In genomic region chr1:192861305-192861960, GRCm38 (mm10) we compare ENCODE assay signal across 16 mouse cellular contexts. TPM values are rescaled to one million over a fixed set of nuclear protein-coding genes. Genes with fewer than 3 reads are reported as not detected.
DNase-seq lines count a peak whose midpoint lies in the region; ATAC-seq and TF ChIP-seq lines count a peak whose summit lies in the region.
"Had no signal": no experiment of that assay in that cellular context is flagged by ENCODE, and none has a peak within 500 bp of the region (broad histone marks: within the 10 kb centered on the region; RNA-seq: fewer than 3 reads in every experiment).

No protein-coding gene starts in this region.

- no peak overlapping the region for H3K4me3 ChIP-seq in kidney, postnatal 0 days (replicated peaks; ENCODE audit: low read depth, low read length)
- no peak overlapping the region for H3K4me3 ChIP-seq in kidney, adult 2 months (ENCODE audit: insufficient read depth, low read depth, low read length)
- H3K4me3 ChIP-seq in forebrain, postnatal 0 days (ENCODE audit: low read depth, low read length), result no peak overlapping the region
- H3K4me3 ChIP-seq in neural tube, embryonic 15.5 days (replicated peaks), result no peak overlapping the region
- H3K4me3 ChIP-seq: heart, embryonic 13.5 days; lung, embryonic 15.5 days; stomach, embryonic 15.5 days had no signal

- H3K9me3 ChIP-seq in kidney, postnatal 0 days (replicated peaks; ENCODE audit: low read length), result no peaks in the 10 kb centered on the region
- H3K9me3 ChIP-seq in forebrain, postnatal 0 days (ENCODE audit: low read length), result no peaks in the 10 kb centered on the region
- H3K9me3 ChIP-seq in neural tube, embryonic 15.5 days (replicated peaks), result no peaks in the 10 kb centered on the region
- H3K9me3 ChIP-seq: heart, embryonic 13.5 days; lung, embryonic 15.5 days; stomach, embryonic 15.5 days had no signal

- H3K36me3 ChIP-seq in kidney, postnatal 0 days (ENCODE audit: insufficient read depth, low read length), result no peaks in the 10 kb centered on the region
- H3K36me3 ChIP-seq in kidney, adult 2 months (ENCODE audit: control insufficient read depth, insufficient read depth, low read length), result no peaks in the 10 kb centered on the region
- H3K36me3 ChIP-seq in forebrain, postnatal 0 days (ENCODE audit: insufficient read depth), result no peaks in the 10 kb centered on the region
- no peaks in the 10 kb centered on the region for H3K36me3 ChIP-seq in neural tube, embryonic 15.5 days
- H3K36me3 ChIP-seq: heart, embryonic 13.5 days; lung, embryonic 15.5 days; stomach, embryonic 15.5 days had no signal

- H3K27me3 ChIP-seq in kidney, postnatal 0 days (ENCODE audit: insufficient read depth, low read length), result no peaks in the 10 kb centered on the region
- no peaks in the 10 kb centered on the region for H3K27me3 ChIP-seq in kidney, adult 2 months (replicated peaks; ENCODE audit: control insufficient read depth, insufficient read depth, low read length)
- no peaks in the 10 kb centered on the region for H3K27me3 ChIP-seq in forebrain, postnatal 0 days (ENCODE audit: insufficient read depth, low read length)
- no peaks in the 10 kb centered on the region for H3K27me3 ChIP-seq in neural tube, embryonic 15.5 days (replicated peaks)
- H3K27me3 ChIP-seq: stomach, embryonic 15.5 days had no signal

- intact Hi-C loops in heart, postnatal 25 days (cut with DNase I), result no loop called here

- no peak overlapping the region for H3K4me2 ChIP-seq in kidney, postnatal 0 days (ENCODE audit: low read length)
- no peak overlapping the region for H3K4me2 ChIP-seq in forebrain, postnatal 0 days (ENCODE audit: low read depth)
- H3K4me2 ChIP-seq in neural tube, embryonic 15.5 days, result no peak overlapping the region
- H3K4me2 ChIP-seq: heart, embryonic 13.5 days; lung, embryonic 15.5 days; stomach, embryonic 15.5 days had no signal

- no peak for TF ChIP-seq POLR2A in kidney, adult 2 months (IDR thresholded peaks at IDR 0.05; ENCODE audit: low read depth, low read length)

- TF ChIP-seq CTCF in kidney, postnatal 0 days (IDR thresholded peaks at IDR 0.05; ENCODE audit: low read depth), result no peak
- TF ChIP-seq CTCF in kidney, adult 2 months (conservative IDR thresholded peaks at IDR 0.05; ENCODE audit: insufficient read depth, insufficient read length, low read depth, low read length), result no peak
- TF ChIP-seq CTCF in forebrain, postnatal 0 days (IDR thresholded peaks at IDR 0.05; ENCODE audit: low read depth), result no peak

- H3K27ac ChIP-seq in kidney, postnatal 0 days, result no peak overlapping the region
- H3K27ac ChIP-seq in kidney, adult 2 months (ENCODE audit: insufficient read depth, low read depth, low read length), result no peak overlapping the region
- peak overlapping the region; percentile 79 for H3K27ac ChIP-seq in forebrain, postnatal 0 days (ENCODE audit: low read depth, low read length)
- H3K27ac ChIP-seq in neural tube, embryonic 15.5 days (replicated peaks), result peak overlapping the region; percentile 35
- H3K27ac ChIP-seq: heart, embryonic 13.5 days; lung, embryonic 15.5 days; stomach, embryonic 15.5 days had no signal

- 39% methylated on average over 5 of the region's 5 CpGs for WGBS in kidney, postnatal 0 days
- WGBS in kidney, adult 2 months, result 74% methylated on average over 5 of the region's 5 CpGs
- 70% methylated on average over 5 of the region's 5 CpGs for whole genome bisulfite sequencing in forebrain, postnatal 0 days
- 34% methylated on average over 5 of the region's 5 CpGs for WGBS in neural tube, embryonic 15.5 days

- peak; percentile 37 for DNase-seq in embryo, embryonic 10 days (ENCODE audit: low spot score)
- DNase-seq in embryo, embryonic 10.5 days (ENCODE audit: low spot score), result no peak
- peak; percentile 12 for DNase-seq in kidney, postnatal 0 days (ENCODE audit: low spot score)
- DNase-seq in kidney, adult 2 months, result no peak
- DNase-seq in forebrain, postnatal 0 days, result no peak
- DNase-seq in heart, postnatal 25 days (ENCODE audit: low spot score), result no peak
- no peak for DNase-seq in urinary bladder, postnatal 36 days (ENCODE audit: low spot score in 2 of 2)
- DNase-seq: adrenal gland, postnatal 10 days; cerebellum, adult 11 months; kidney, adult 11 months; layer of hippocampus, adult 9-11 months; right cerebral cortex, postnatal 4 days had no signal

- H3K9ac ChIP-seq in kidney, postnatal 0 days (ENCODE audit: low read depth, low read length), result no peak overlapping the region
- no peak overlapping the region for H3K9ac ChIP-seq in forebrain, postnatal 0 days
- no peak overlapping the region; the same call in 1 of the 2 replicates for H3K9ac ChIP-seq in neural tube, embryonic 15.5 days (replicated peaks)
- H3K9ac ChIP-seq: heart, embryonic 13.5 days; lung, embryonic 15.5 days; stomach, embryonic 15.5 days had no signal

- peaks cover 11% of the 10 kb centered on the region; the same call in 1 of the 2 replicates for H3K4me1 ChIP-seq in kidney, postnatal 0 days (replicated peaks; ENCODE audit: insufficient read depth, low read length)
- no peaks in the 10 kb centered on the region for H3K4me1 ChIP-seq in kidney, adult 2 months (ENCODE audit: control insufficient read depth, insufficient read depth, low read length)
- H3K4me1 ChIP-seq in forebrain, postnatal 0 days (ENCODE audit: insufficient read depth), result peaks cover under 1% of the 10 kb centered on the region; the same call in 1 of the 2 replicates
- H3K4me1 ChIP-seq in neural tube, embryonic 15.5 days, result peaks cover 33% of the 10 kb centered on the region

- no peak for ATAC-seq in kidney, postnatal 0 days (replicated peaks; ENCODE audit: low FRiP score, low read depth)
- peak; percentile 94 for ATAC-seq in forebrain, postnatal 0 days
- ATAC-seq in neural tube, embryonic 15.5 days (ENCODE audit: low FRiP score), result peak; percentile 70; the same call in 1 of the 2 replicates

RNA-seq across cellular contexts. Expression of gene Sertad4, which starts 5.9 kb away (rescaled TPM):
- polyA plus RNA-seq in kidney, postnatal 0 days (2015; fragmentation: Nextera tagmentation; extraction: Ambion mirVana), result 20.0 and 20.4 TPM in 2 replicates
- polyA plus RNA-seq in kidney, adult 2 months (2012; rRNA removed), result 1.6 and 2.6 TPM in 2 replicates
- 10.7 and 14.2 TPM in 2 replicates for total RNA-seq in forebrain, postnatal 0 days (2014; rRNA removed)
- 24.6 and 30.4 TPM in 2 replicates for polyA plus RNA-seq in forebrain, postnatal 0 days (2015; fragmentation: Nextera tagmentation; extraction: Ambion mirVana)
- polyA plus RNA-seq in neural tube, embryonic 15.5 days (2015; fragmentation: Nextera tagmentation; extraction: Ambion mirVana), result 16.6 and 17.3 TPM in 2 replicates
- total RNA-seq in heart, postnatal 25 days (2021), result 1 to 10 TPM; 3.9 to 5.7 TPM

Comparison
In these comparisons a context has a peak if more than half of its experiments do, and no peak if none do; other contexts are left out.
1. DNase-seq: peak in embryo, embryonic 10 days (single experiment) and kidney, postnatal 0 days (single experiment); none in embryo, embryonic 10.5 days (single experiment), kidney, adult 2 months (single experiment), forebrain, postnatal 0 days (single experiment), heart, postnatal 25 days (single experiment) and urinary bladder, postnatal 36 days (0 of 2).
2. H3K27ac ChIP-seq: peak in forebrain, postnatal 0 days (single experiment) and neural tube, embryonic 15.5 days (single experiment); none in kidney, postnatal 0 days (single experiment) and kidney, adult 2 months (single experiment).